Mouse (Mus musculus) bone marrow, adult 2 months (tissue): ENCODE data around the gene Mast4. TPM values are rescaled to one million over a fixed set of nuclear protein-coding genes. Genes with fewer than 3 reads are reported as not detected.

Experiments
- H3K27ac ChIP-seq: fragments of 200-500 bp; 2 replicates; pipeline ENCODE4 v1.5.1; 2012; ENCODE audit warnings: low read depth, mild to moderate bottlenecking, control low read depth, inconsistent platforms, low read length; ENCODE audit not compliant: control insufficient read depth, poor library complexity, insufficient read depth
- H3K4me1 ChIP-seq: fragments of 200-500 bp; 2 replicates; pipeline ENCODE4 v1.6.1; 2011; ENCODE audit warnings: low read length; ENCODE audit not compliant: control insufficient read depth, insufficient read depth
- H3K4me3 ChIP-seq: fragments of 200-500 bp; replicated peaks from 2 replicates; pipeline ENCODE3; 2011; ENCODE audit warnings: mild to moderate bottlenecking, low read depth, low read length, control low read depth; ENCODE audit not compliant: control insufficient read depth
- CTCF ChIP-seq: fragments of 200-500 bp; IDR thresholded peaks from 2 replicates; pipeline ENCODE4 v1.5.1; 2011; ENCODE audit warnings: low read length, control low read depth; ENCODE audit not compliant: control insufficient read depth, insufficient read depth
- POLR2A ChIP-seq: fragments of 200-500 bp; IDR thresholded peaks from 2 replicates; pipeline ENCODE4 v1.6.1; 2011; ENCODE audit warnings: low read depth, mild to moderate bottlenecking, control low read depth, low read length, borderline replicate concordance; ENCODE audit not compliant: control insufficient read depth
- WGBS: fragments of 180-500 bp; shearing (Covaris S2); methylation state at CpG from one replicate; pipeline ENCODE4 v1.1.7; 2018; 5-methylcytosine and 5-hydroxymethylcytosine counted together
- polyA plus RNA-seq: library from polyadenylated mRNA; stranded (reverse); fragments of >200 nt; gene quantifications from 2 replicates; pipeline ENCODE4 v1.2.4, GENCODE M21; 2011; ENCODE audit warnings: low replicate concordance; ENCODE audit not compliant: missing spikeins, insufficient read depth, insufficient read length

Gene Mast4
- polyA plus RNA-seq, 1 experiment = 6.7 TPM

DNA sequence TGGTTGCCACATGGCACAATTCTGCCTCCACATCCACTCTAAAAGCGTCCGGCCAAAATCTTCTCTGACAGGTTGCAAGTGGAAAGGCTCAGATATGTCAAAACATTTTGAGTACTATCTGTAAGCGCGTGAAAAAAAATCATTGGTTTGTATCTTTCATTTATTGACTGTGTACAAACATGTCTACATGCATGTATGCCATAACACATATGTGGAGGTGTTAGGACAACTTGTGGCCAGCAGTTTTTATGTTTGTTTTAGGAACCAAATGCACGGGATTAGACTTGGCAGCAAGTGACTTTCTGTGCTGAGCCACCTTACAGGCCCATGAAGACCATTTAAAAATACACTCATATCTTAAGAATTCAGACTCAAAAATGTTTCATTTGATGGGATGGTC lies 206.7 kb downstream of the Mast4 start:
- 87% methylated on average over 5 of the region's 5 CpGs for WGBS
- Histone ChIP-seq H3K4me3 (no peak overlapping the region), H3K4me1 (no peaks in the 10 kb centered on the region; the same call in 1 of the 2 replicates), H3K27ac (no peak overlapping the region)
- TF ChIP-seq CTCF (no peak), POLR2A (no peak)

GRCm38 (mm10) chr13:103123716-103124115 lies 210.6 kb downstream of the Mast4 start:
- no peak for TF ChIP-seq CTCF
- TF ChIP-seq POLR2A = no peak
- WGBS = 81% methylated on average over 9 of the region's 9 CpGs
- Histone ChIP-seq H3K4me3 (no peak overlapping the region), H3K4me1 (no peaks in the 10 kb centered on the region), H3K27ac (no peak overlapping the region)

GRCm38 (mm10) chr13:103121796-103122792 lies 212.2 kb downstream of the Mast4 start:
- H3K4me3 ChIP-seq = no peak overlapping the region
- H3K4me1 ChIP-seq = no peaks in the 10 kb centered on the region
- H3K27ac ChIP-seq = no peak overlapping the region
- WGBS = 72% methylated on average over 22 of the region's 22 CpGs
- TF ChIP-seq POLR2A = no peak
- TF ChIP-seq CTCF = no peak

GRCm38 (mm10) chr13:103120669-103121131 lies 213.6 kb downstream of the Mast4 start:
- Histone ChIP-seq H3K4me3 (no peak overlapping the region), H3K4me1 (no peaks in the 10 kb centered on the region), H3K27ac (no peak overlapping the region)
- 31% methylated on average over 7 of the region's 7 CpGs for WGBS
- TF ChIP-seq POLR2A (no peak), CTCF (no peak)

DNA sequence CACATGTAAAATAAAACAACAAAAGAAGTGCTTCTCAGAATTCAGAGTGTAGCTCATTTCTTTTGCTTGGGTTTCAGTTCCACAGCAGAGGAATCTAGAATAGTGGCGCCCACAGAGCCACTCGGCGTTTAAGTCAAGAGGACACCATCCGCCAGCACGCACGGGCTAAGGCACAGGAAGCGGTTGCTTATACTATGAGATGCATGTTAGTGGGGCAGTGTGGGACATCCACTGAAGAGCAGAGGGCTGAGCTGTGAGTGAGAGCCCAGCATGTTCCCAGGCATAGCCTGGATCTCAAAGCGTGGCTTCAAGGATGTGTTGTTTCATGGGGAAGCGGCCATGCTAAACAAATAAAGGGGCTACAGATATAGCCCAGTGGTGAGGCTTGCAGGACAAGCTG lies 214.6 kb downstream of the Mast4 start:
- TF ChIP-seq POLR2A (no peak), CTCF (no peak)
- Histone ChIP-seq H3K4me3 (no peak overlapping the region), H3K27ac (no peak overlapping the region), H3K4me1 (no peaks in the 10 kb centered on the region)
- 86% methylated on average over 9 of the region's 9 CpGs for whole genome bisulfite sequencing

DNA sequence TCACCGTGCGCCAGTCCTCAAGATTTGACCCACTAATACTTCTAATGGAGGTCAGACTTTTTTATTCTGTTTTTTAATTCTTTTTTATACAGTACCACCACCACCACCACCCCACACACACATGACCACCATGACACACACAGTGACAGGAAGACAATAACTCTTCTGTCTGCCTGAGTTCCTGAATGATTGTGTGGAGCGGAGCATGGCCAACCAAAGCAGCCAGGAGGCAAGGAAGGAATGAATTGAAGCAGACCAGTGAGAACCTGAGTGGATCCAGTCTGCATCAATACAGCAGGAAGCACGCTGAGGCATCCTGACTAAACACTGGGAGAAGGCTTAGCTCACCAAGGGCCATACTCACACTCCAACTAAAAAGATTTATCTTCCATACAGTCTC lies 219.2 kb downstream of the Mast4 start:
- Histone ChIP-seq H3K4me3 (no peak overlapping the region), H3K4me1 (no peaks in the 10 kb centered on the region), H3K27ac (no peak overlapping the region)
- WGBS = 86% methylated on average over 4 of the region's 4 CpGs
- TF ChIP-seq POLR2A = no peak
- no peak for TF ChIP-seq CTCF

DNA sequence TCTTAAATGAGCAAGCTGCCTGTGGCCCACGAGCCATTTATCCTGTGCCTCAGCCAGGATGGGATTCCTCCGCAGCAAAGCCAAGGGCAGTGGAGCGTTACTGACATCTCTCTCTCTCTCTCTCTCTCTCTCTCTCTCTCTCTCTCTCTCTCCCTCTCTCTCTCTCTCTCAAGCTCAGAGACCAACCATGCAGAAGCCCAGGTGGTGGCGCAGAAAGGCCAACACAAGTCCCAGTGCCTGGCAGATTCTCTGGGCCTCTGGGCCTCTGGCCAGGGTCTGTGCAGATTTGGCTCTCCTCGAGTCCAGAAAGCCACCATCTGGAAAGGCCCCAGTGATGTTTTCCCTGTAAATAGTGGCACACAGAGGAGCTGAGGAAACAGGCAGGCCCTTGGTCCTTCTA lies 220.0 kb downstream of the Mast4 start:
- WGBS = 79% methylated on average over 5 of the region's 5 CpGs
- TF ChIP-seq CTCF (no peak), POLR2A (no peak)
- Histone ChIP-seq H3K4me1 (no peaks in the 10 kb centered on the region), H3K4me3 (no peak overlapping the region), H3K27ac (no peak overlapping the region)

GRCm38 (mm10) chr13:103109872-103110271 lies 224.4 kb downstream of the Mast4 start:
- WGBS = 24% methylated on average over 10 of the region's 10 CpGs
- Histone ChIP-seq H3K27ac (no peak overlapping the region), H3K4me1 (no peaks in the 10 kb centered on the region), H3K4me3 (no peak overlapping the region)
- no peak for TF ChIP-seq POLR2A
- peak; percentile 82 for TF ChIP-seq CTCF

DNA sequence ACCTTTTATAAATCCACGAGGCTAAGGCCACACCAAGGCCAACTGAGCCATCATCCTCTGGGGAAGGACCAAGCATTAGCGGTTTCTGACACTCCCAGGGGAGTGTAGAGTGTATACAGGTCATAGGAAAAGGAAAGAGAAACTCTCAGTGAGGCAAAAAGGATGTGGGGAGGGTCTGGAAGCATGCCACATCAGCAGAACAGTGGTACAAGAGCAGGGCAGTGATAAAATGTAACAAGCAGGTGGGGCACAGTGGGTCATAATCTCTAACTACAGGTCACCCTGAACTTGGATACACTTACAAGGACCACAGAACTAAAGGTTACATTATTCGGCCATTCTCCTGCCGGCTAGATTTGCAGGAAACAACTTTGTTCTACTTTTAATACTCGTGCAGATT lies 226.9 kb downstream of the Mast4 start:
- no peak overlapping the region for H3K27ac ChIP-seq
- TF ChIP-seq CTCF = no peak
- TF ChIP-seq POLR2A = no peak
- WGBS = 72% methylated on average over 5 of the region's 5 CpGs
- H3K4me3 ChIP-seq = no peak overlapping the region
- H3K4me1 ChIP-seq = no peaks in the 10 kb centered on the region
